Mouse (Mus musculus) limb, embryonic 15.5 days (tissue): ENCODE results near the gene Slc17a4. TPM values are rescaled to one million over a fixed set of nuclear protein-coding genes. Genes with fewer than 3 reads are reported as not detected.

Source experiments
- ATAC-seq: fragments of 200-750 bp; cut with Nextera tagmentation; 2 replicates; pipeline ENCODE4 v1.8.0; 2017; ENCODE audit warnings: low read depth, moderate TSS enrichment; ENCODE audit not compliant: insufficient number of reproducible peaks, low FRiP score, low TSS enrichment
- H3K27ac ChIP-seq: fragments of 300-500 bp; sonication (generic); 2 replicates; pipeline ENCODE4 v1.5.1; 2015; ENCODE audit warnings: moderate library complexity, mild to moderate bottlenecking, inconsistent platforms
- H3K27me3 ChIP-seq: fragments of 300-500 bp; sonication (generic); 2 replicates; pipeline ENCODE4 v1.6.1; 2015; ENCODE audit warnings: inconsistent platforms
- H3K36me3 ChIP-seq: fragments of 300-500 bp; sonication (generic); 2 replicates; pipeline ENCODE4 v1.6.1; 2015; ENCODE audit warnings: inconsistent platforms
- H3K4me1 ChIP-seq: fragments of 300-500 bp; sonication (generic); 2 replicates; pipeline ENCODE4 v1.6.1; 2015; ENCODE audit warnings: inconsistent platforms
- H3K4me2 ChIP-seq: fragments of 300-500 bp; sonication (generic); 2 replicates; pipeline ENCODE4 v1.6.1; 2015; ENCODE audit warnings: mild to moderate bottlenecking, inconsistent platforms
- H3K4me3 ChIP-seq: fragments of 300-500 bp; sonication (generic); 2 replicates; pipeline ENCODE4 v1.5.1; 2015; ENCODE audit warnings: mild to moderate bottlenecking, inconsistent platforms
- H3K9ac ChIP-seq: fragments of 300-500 bp; sonication (generic); 2 replicates; pipeline ENCODE4 v1.6.1; 2015; ENCODE audit warnings: inconsistent platforms
- H3K9me3 ChIP-seq: fragments of 300-500 bp; sonication (generic); 2 replicates; pipeline ENCODE4 v1.6.1; 2016; ENCODE audit warnings: inconsistent platforms
- WGBS: fragments of 180-500 bp; shearing (Covaris S2); methylation state at CpG from one replicate; pipeline ENCODE4 v1.1.7; 2015; 5-methylcytosine and 5-hydroxymethylcytosine counted together
- polyA plus RNA-seq: library from polyadenylated mRNA; unstranded; fragments of >200 nt; fragmentation: Nextera tagmentation; extraction: Ambion mirVana; gene quantifications from 2 replicates; pipeline ENCODE4 v1.2.1, GENCODE M21; 2015

The Slc17a4 gene
- polyA plus RNA-seq, 1 experiment from 2014 or later, result not detected

- H3K4me1 ChIP-seq, result 0 out of 2 replicates have a peak, but pooled peaks cover 4% of the 10 kb centered on the region
- no peaks in the 10 kb centered on the region for H3K36me3 ChIP-seq
- no peak for ATAC-seq
- no peak overlapping the region for H3K4me3 ChIP-seq
- H3K4me2 ChIP-seq, result no peak overlapping the region
- H3K9me3 ChIP-seq, result no peaks in the 10 kb centered on the region
- H3K9ac ChIP-seq, result no peak overlapping the region
- no peak overlapping the region for H3K27ac ChIP-seq
- 78% methylated on average over 9 of the region's 9 CpGs for WGBS
- H3K27me3 ChIP-seq, result no peaks in the 10 kb centered on the region
These were observed 15.7 kb upstream of the Slc17a4 start for GRCm38 (mm10) chr13:23930461-23930860.

- Histone ChIP-seq H3K9me3 (no peaks in the 10 kb centered on the region), H3K4me1 (0 out of 2 replicates have a peak, but pooled peaks cover 4% of the 10 kb centered on the region), H3K27me3 (no peaks in the 10 kb centered on the region), H3K27ac (no peak overlapping the region), H3K4me3 (no peak overlapping the region), H3K9ac (no peak overlapping the region), H3K4me2 (no peak overlapping the region), H3K36me3 (no peaks in the 10 kb centered on the region)
- 60% methylated on average over 3 of the region's 3 CpGs for WGBS
- no peak for ATAC-seq
These were observed 13.8 kb upstream of the Slc17a4 start for GRCm38 (mm10) chr13:23928637-23929036.

- Histone ChIP-seq H3K4me3 (no peak overlapping the region), H3K4me2 (no peak overlapping the region), H3K9ac (no peak overlapping the region), H3K27me3 (no peaks in the 10 kb centered on the region), H3K36me3 (no peaks in the 10 kb centered on the region), H3K27ac (no peak overlapping the region), H3K9me3 (no peaks in the 10 kb centered on the region), H3K4me1 (no peaks in the 10 kb centered on the region)
- ATAC-seq, result no peak
- WGBS, result 71% methylated on average over 2 of the region's 2 CpGs
These were observed 11.0 kb upstream of the Slc17a4 start for GRCm38 (mm10) chr13:23925792-23926191.

- no peaks in the 10 kb centered on the region for H3K27me3 ChIP-seq
- WGBS, result 76% methylated on average over 4 of the region's 4 CpGs
- H3K4me2 ChIP-seq, result no peak overlapping the region
- no peak overlapping the region for H3K9ac ChIP-seq
- no peaks in the 10 kb centered on the region for H3K9me3 ChIP-seq
- no peak for ATAC-seq
- H3K36me3 ChIP-seq, result no peaks in the 10 kb centered on the region
- no peak overlapping the region for H3K4me3 ChIP-seq
- H3K27ac ChIP-seq, result no peak overlapping the region
- no peaks in the 10 kb centered on the region for H3K4me1 ChIP-seq
These were observed 2.9 kb upstream of the Slc17a4 start for GRCm38 (mm10) chr13:23917674-23918073.

GRCm38 (mm10) chr13:23916132-23916531 is 1.3 kb upstream of the Slc17a4 start:
- ATAC-seq, result no peak
- no peak overlapping the region for H3K4me2 ChIP-seq
- no peaks in the 10 kb centered on the region for H3K4me1 ChIP-seq
- H3K9ac ChIP-seq, result no peak overlapping the region
- H3K36me3 ChIP-seq, result no peaks in the 10 kb centered on the region
- H3K27ac ChIP-seq, result no peak overlapping the region
- no peaks in the 10 kb centered on the region for H3K27me3 ChIP-seq
- H3K4me3 ChIP-seq, result no peak overlapping the region
- H3K9me3 ChIP-seq, result no peaks in the 10 kb centered on the region
- 78% methylated on average over 1 of the region's 1 CpGs for WGBS

- H3K4me3 ChIP-seq, result no peak overlapping the region
- no peaks in the 10 kb centered on the region for H3K9me3 ChIP-seq
- WGBS, result 51% methylated on average over 6 of the region's 6 CpGs
- no peak for ATAC-seq
- no peaks in the 10 kb centered on the region for H3K27me3 ChIP-seq
- no peaks in the 10 kb centered on the region for H3K4me1 ChIP-seq
- H3K9ac ChIP-seq, result no peak overlapping the region
- no peak overlapping the region for H3K4me2 ChIP-seq
- H3K36me3 ChIP-seq, result no peaks in the 10 kb centered on the region
- no peak overlapping the region for H3K27ac ChIP-seq
These were observed 960 bp downstream of the Slc17a4 start for GRCm38 (mm10) chr13:23913791-23914306.

GRCm38 (mm10) chr13:23911335-23911734 is 3.5 kb downstream of the Slc17a4 start:
- Histone ChIP-seq H3K9ac (no peak overlapping the region), H3K4me3 (no peak overlapping the region), H3K36me3 (no peaks in the 10 kb centered on the region), H3K4me2 (no peak overlapping the region), H3K27me3 (no peaks in the 10 kb centered on the region), H3K9me3 (no peaks in the 10 kb centered on the region), H3K4me1 (no peaks in the 10 kb centered on the region), H3K27ac (no peak overlapping the region)
- 76% methylated on average over 5 of the region's 5 CpGs for WGBS
- no peak for ATAC-seq

- Histone ChIP-seq H3K9ac (no peak overlapping the region), H3K4me3 (no peak overlapping the region), H3K9me3 (no peaks in the 10 kb centered on the region), H3K4me2 (no peak overlapping the region), H3K36me3 (no peaks in the 10 kb centered on the region), H3K4me1 (no peaks in the 10 kb centered on the region), H3K27me3 (no peaks in the 10 kb centered on the region), H3K27ac (no peak overlapping the region)
- 77% methylated on average over 5 of the region's 5 CpGs for WGBS
- ATAC-seq, result no peak
These were observed 4.7 kb downstream of the Slc17a4 start for GRCm38 (mm10) chr13:23910121-23910520.

GRCm38 (mm10) chr13:23906906-23907305 is 7.9 kb downstream of the Slc17a4 start:
- H3K9me3 ChIP-seq, result no peaks in the 10 kb centered on the region
- H3K36me3 ChIP-seq, result no peaks in the 10 kb centered on the region
- ATAC-seq, result no peak
- no peaks in the 10 kb centered on the region for H3K27me3 ChIP-seq
- WGBS, result 94% methylated on average over 5 of the region's 5 CpGs
- H3K4me2 ChIP-seq, result no peak overlapping the region
- no peak overlapping the region for H3K27ac ChIP-seq
- H3K4me3 ChIP-seq, result no peak overlapping the region
- H3K4me1 ChIP-seq, result no peaks in the 10 kb centered on the region
- H3K9ac ChIP-seq, result no peak overlapping the region

GRCm38 (mm10) chr13:23898242-23898641 is 16.6 kb downstream of the Slc17a4 start:
- 56% methylated on average over 6 of the region's 6 CpGs for WGBS
- Histone ChIP-seq H3K4me3 (no peak overlapping the region), H3K4me2 (no peak overlapping the region), H3K9me3 (no peaks in the 10 kb centered on the region), H3K27ac (no peak overlapping the region), H3K27me3 (no peaks in the 10 kb centered on the region), H3K4me1 (no peaks in the 10 kb centered on the region), H3K36me3 (no peaks in the 10 kb centered on the region), H3K9ac (no peak overlapping the region)
- ATAC-seq, result no peak

GRCm38 (mm10) chr13:23893269-23893593 is 21.6 kb downstream of the Slc17a4 start:
- H3K4me3 ChIP-seq, result no peak overlapping the region
- H3K27me3 ChIP-seq, result no peaks in the 10 kb centered on the region
- no peak overlapping the region for H3K4me2 ChIP-seq
- H3K36me3 ChIP-seq, result no peaks in the 10 kb centered on the region
- H3K9me3 ChIP-seq, result no peaks in the 10 kb centered on the region
- ATAC-seq, result no peak
- H3K9ac ChIP-seq, result no peak overlapping the region
- H3K27ac ChIP-seq, result no peak overlapping the region
- 73% methylated on average over 4 of the region's 4 CpGs for WGBS
- H3K4me1 ChIP-seq, result no peaks in the 10 kb centered on the region

GRCm38 (mm10) chr13:23892592-23893268 is 22.1 kb downstream of the Slc17a4 start:
- no peaks in the 10 kb centered on the region for H3K9me3 ChIP-seq
- 42% methylated on average over 9 of the region's 9 CpGs for WGBS
- H3K27me3 ChIP-seq, result no peaks in the 10 kb centered on the region
- ATAC-seq, result no peak
- no peak overlapping the region for H3K4me2 ChIP-seq
- no peak overlapping the region for H3K4me3 ChIP-seq
- no peak overlapping the region for H3K9ac ChIP-seq
- no peaks in the 10 kb centered on the region for H3K4me1 ChIP-seq
- no peaks in the 10 kb centered on the region for H3K36me3 ChIP-seq
- H3K27ac ChIP-seq, result no peak overlapping the region
